Mouse (Mus musculus): ENCODE measurements around the gene Axl. TPM values are rescaled to one million over a fixed set of nuclear protein-coding genes. Genes with fewer than 3 reads are reported as not detected.

Axl gene
- polyA plus RNA-seq, 1 experiment, result 33.5 TPM

DNA sequence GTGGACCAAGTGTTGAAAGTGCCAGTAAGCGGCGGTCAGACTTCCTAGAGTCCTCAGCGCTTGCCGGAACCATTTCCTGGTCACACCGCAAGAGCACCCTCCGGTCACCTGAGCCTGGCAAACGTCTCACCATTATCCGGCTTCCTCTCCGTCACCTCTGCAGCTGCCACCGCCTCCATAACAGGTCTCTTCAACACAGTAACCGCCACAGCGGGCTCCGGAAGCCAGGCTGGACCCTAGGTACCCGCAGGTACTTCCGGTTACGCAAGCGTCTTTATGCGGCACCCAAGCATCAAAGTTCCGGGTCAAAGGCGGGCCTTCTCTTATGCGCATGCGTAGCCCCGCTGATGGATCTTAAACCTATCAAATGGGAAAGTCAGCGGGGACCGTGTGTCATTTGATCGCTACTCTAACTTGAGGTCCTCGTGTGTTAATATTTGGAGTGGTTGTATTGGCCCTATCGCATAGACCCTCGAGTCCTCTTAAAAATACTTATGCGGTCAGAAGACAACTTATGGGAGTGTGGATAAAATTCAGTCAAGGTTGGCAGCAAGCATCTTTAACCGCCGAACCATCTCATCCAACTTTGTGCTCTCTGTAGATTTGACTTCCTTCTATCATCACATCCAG, 69.6 kb downstream of the Axl start, which contains the start of gene Ccdc97:
Gene Ccdc97, minus strand, starts transcription at position 301 of the 630 bp plus-strand sequence.
- TF ChIP-seq CTCF (IDR thresholded peaks at IDR 0.05; ENCODE audit: extremely low read depth, insufficient read depth, low read length), result no peak
- peak; percentile 78 for TF ChIP-seq POLR2A (IDR thresholded peaks at IDR 0.05; ENCODE audit: extremely low read depth, insufficient read depth, low read length)

DNA sequence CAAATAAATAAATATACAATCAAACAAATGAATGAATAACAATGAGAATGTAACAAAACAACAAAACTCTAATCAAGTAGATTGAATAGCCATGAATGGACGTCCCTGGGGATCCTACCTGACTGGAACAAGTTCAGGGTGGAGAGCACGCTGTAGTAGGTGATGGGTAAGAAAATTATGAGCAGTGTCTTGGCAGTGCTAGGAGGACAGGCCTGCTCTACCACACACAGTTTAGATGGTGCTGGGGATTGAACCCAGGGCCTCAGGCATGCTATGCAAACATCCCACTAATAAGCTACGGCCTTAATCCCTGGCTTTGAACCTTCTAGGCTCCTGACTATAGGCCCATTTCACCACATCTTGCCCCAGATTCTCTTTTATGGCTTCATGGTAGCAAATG, 71.0 kb downstream of the Axl start:
- peaks cover 7% of the 10 kb centered on the region for H3K4me1 ChIP-seq (ENCODE audit: control insufficient read depth, insufficient read depth, low read length)
- no peak for TF ChIP-seq CTCF (IDR thresholded peaks at IDR 0.05; ENCODE audit: extremely low read depth, insufficient read depth, low read length)
- no peak for TF ChIP-seq POLR2A (IDR thresholded peaks at IDR 0.05; ENCODE audit: extremely low read depth, insufficient read depth, low read length)
- H3K27ac ChIP-seq (ENCODE audit: insufficient read depth, low read length), result no peak overlapping the region
- no peak overlapping the region for H3K4me3 ChIP-seq (ENCODE audit: insufficient read depth, low read length)

More for the DNA sequence above, 69.6 kb downstream of the Axl start, which contains the start of gene Ccdc97:
- H3K27ac ChIP-seq (ENCODE audit: insufficient read depth, low read length), result peak within 1 kb of the TSS; percentile 42
- peak within 1 kb of the TSS; percentile 52 for H3K4me3 ChIP-seq (ENCODE audit: insufficient read depth, low read length)
- peaks cover 7% of the 10 kb centered on the region for H3K4me1 ChIP-seq (ENCODE audit: control insufficient read depth, insufficient read depth, low read length)

DNA sequence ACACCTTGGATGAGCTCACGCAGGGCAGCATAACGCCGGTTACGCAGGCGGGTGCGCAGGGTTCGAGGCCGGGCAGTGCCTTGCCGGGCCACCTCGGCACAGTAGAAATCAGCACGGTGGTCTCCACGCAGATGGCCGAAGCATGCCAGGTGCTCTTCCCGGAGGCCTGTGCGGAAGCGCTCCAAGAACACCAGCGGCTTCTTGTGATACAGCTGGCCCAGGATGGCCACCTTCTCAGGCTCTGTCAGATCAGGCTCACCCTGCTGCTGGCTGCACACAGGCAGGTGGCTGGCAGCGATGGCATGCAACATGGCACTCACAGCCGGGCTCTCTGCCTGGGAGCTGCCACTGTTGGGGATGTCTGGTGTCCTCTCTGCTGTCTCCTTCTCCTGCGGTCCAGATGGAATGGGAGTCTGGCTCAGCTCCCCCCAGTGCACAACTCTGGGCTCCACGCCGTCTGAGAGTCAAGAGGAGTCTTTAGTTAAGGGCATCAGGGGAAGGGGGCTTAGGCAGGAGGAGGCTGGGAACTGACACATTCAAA, 72.7 kb downstream of the Axl start:
- no peak for TF ChIP-seq CTCF (IDR thresholded peaks at IDR 0.05; ENCODE audit: extremely low read depth, insufficient read depth, low read length)
- TF ChIP-seq POLR2A (IDR thresholded peaks at IDR 0.05; ENCODE audit: extremely low read depth, insufficient read depth, low read length), result no peak
- H3K4me3 ChIP-seq (ENCODE audit: insufficient read depth, low read length), result no peak overlapping the region
- H3K4me1 ChIP-seq (ENCODE audit: control insufficient read depth, insufficient read depth, low read length), result peaks cover 11% of the 10 kb centered on the region
- no peak overlapping the region for H3K27ac ChIP-seq (ENCODE audit: insufficient read depth, low read length)

DNA sequence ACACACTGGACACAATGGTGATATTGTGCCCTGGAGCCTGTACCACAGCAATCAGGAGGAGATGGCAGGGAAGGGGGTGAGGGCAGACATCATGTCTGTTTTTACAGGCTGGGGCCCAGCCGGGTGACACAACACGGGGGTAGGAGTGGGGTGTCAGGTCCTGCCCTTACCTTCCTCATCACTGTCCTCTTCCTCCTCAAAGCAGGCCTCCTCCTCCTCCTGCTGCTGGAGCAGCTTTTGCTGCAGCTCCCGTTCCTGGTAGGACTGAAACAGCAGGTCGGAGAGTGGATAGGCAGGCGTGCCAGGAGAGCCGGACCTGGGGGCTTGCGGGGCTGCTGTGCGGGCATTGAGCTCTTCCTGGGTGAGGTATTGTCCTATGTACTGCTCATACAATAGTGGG, 73.9 kb downstream of the Axl start:
- peaks cover 13% of the 10 kb centered on the region for H3K4me1 ChIP-seq (ENCODE audit: control insufficient read depth, insufficient read depth, low read length)
- TF ChIP-seq POLR2A (IDR thresholded peaks at IDR 0.05; ENCODE audit: extremely low read depth, insufficient read depth, low read length), result no peak
- TF ChIP-seq CTCF (IDR thresholded peaks at IDR 0.05; ENCODE audit: extremely low read depth, insufficient read depth, low read length), result no peak
- H3K4me3 ChIP-seq (ENCODE audit: insufficient read depth, low read length), result no peak overlapping the region
- H3K27ac ChIP-seq (ENCODE audit: insufficient read depth, low read length), result no peak overlapping the region

DNA sequence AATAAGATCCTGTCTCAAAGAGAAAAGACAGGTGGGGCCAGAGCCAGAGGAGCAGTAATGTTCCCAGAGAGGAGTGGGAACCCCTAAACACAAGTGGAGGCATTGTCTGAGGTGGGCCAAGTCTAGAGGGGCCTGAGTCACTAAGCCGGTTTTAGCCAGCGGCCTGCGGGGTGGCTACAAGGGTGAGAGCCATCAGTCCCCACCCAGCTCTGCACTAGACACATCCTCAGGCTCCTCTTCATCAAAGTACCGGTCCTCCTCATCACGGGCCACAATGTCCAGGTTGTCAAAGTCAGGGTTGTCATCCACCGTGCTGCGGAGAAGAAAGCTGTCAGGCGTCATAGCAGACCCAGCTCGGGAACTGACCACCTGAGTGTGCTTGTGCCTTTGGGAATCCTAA, 75.7 kb downstream of the Axl start:
- Histone ChIP-seq H3K4me1 (ENCODE audit: control insufficient read depth, insufficient read depth, low read length) (peaks cover 9% of the 10 kb centered on the region), H3K27ac (ENCODE audit: insufficient read depth, low read length) (no peak overlapping the region), H3K4me3 (ENCODE audit: insufficient read depth, low read length) (no peak overlapping the region)
- TF ChIP-seq POLR2A (IDR thresholded peaks at IDR 0.05; ENCODE audit: extremely low read depth, insufficient read depth, low read length) (no peak), CTCF (IDR thresholded peaks at IDR 0.05; ENCODE audit: extremely low read depth, insufficient read depth, low read length) (no peak)

DNA sequence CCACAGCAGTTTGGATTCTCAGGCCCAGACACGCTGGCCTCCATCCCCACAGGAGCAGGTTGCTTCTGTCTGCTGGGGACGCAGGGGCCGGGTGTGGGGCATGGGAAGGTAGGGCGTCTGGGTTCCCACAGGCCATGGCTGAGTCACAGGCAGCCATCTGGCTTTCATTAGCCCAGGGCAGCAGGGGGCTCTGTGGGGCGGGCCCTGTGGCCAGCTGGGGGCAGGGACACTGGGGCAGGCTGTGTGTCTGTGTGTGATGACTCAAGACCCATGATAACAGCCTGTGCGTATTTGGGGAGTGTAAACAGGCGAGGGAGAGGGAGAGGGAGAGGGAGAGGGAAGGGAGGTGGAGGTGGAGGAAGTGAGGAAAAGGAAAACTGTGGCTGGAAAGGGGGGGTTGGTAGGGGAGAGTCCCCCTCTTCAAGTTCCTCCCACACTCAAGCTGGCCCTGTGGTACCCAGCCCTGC, 76.7 kb downstream of the Axl start:
- peaks cover 6% of the 10 kb centered on the region for H3K4me1 ChIP-seq (ENCODE audit: control insufficient read depth, insufficient read depth, low read length)
- no peak overlapping the region for H3K4me3 ChIP-seq (ENCODE audit: insufficient read depth, low read length)
- peak overlapping the region; percentile 2; the same call in 1 of the 2 replicates for H3K27ac ChIP-seq (ENCODE audit: insufficient read depth, low read length)
- no peak for TF ChIP-seq CTCF (IDR thresholded peaks at IDR 0.05; ENCODE audit: extremely low read depth, insufficient read depth, low read length)
- peak; percentile 5; the same call in 1 of the 2 replicates for TF ChIP-seq POLR2A (IDR thresholded peaks at IDR 0.05; ENCODE audit: extremely low read depth, insufficient read depth, low read length)

DNA sequence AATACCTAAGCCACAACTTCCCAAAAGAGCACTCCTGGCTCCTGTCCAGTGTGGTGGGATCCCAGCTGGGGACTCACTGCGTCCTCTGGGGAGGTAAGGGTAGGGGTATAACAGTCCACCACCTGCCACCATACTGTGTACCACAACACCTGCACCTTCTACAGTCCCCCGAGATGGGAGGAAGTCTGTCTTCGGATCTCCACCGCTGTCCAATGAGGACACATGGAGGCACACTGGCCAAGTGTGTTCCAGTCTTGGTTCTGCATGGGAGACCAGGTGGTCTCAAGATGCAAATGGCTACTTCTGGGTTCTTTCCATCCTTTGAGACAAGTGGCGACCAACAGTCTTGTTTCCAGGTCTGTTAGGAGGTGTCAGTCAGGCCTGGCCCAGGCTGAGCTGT, 77.3 kb downstream of the Axl start:
- no peak overlapping the region for H3K4me3 ChIP-seq (ENCODE audit: insufficient read depth, low read length)
- H3K4me1 ChIP-seq (ENCODE audit: control insufficient read depth, insufficient read depth, low read length), result peaks cover 7% of the 10 kb centered on the region
- TF ChIP-seq CTCF (IDR thresholded peaks at IDR 0.05; ENCODE audit: extremely low read depth, insufficient read depth, low read length) (no peak), POLR2A (IDR thresholded peaks at IDR 0.05; ENCODE audit: extremely low read depth, insufficient read depth, low read length) (no peak)
- H3K27ac ChIP-seq (ENCODE audit: insufficient read depth, low read length), result no peak overlapping the region

DNA sequence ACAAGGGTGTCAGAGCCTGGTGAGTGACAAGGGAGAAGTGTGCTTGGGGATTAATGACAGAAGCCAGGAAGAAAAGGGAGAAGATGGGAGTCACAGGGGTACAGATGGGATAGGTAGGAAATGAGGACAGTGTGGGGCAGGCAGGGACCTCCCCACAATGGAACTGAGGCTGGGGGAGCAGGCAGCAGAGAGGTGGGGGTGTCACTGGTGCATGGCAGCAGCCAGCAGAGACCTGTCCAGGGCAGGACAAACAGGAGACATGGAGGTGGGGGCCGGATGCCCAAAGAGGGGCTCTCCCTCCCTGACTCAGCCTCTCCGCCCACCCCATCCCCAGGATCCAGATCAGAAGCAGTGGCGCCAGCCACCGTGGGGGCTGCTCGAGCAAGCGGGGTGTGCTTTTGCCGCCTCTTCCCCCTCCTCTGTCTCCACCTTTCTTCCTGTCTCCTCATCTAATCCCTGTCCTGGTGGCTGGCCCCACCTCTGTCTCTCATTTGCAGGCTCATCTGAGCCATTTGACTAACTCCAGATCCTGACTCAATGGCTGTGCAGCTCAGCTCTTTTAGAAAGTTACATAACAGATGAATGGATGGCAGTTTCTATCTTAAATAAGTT, 77.9 kb downstream of the Axl start:
- H3K27ac ChIP-seq (ENCODE audit: insufficient read depth, low read length), result no peak overlapping the region
- no peak overlapping the region for H3K4me3 ChIP-seq (ENCODE audit: insufficient read depth, low read length)

DNA sequence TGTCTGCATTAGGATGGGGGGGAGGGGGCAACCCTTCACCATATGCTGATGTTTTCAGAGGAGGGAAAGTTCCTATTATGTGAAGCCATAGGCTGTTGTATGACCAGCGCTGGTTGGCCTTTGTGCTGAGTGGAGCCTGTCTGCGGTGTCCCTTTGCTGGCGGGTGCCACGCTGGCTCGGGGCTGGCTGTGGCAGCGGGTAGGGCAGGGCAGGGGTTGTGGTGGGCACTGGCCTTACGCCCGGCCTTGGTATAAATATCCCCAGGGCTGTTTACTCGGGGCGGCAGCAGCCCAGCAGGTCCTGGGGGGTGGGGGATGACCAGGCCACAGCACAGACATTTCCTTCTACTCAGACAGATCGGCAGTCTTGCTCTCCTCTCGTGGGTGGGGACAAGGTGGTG, 78.5 kb downstream of the Axl start:
- TF ChIP-seq CTCF (IDR thresholded peaks at IDR 0.05; ENCODE audit: extremely low read depth, insufficient read depth, low read length) (no peak), POLR2A (IDR thresholded peaks at IDR 0.05; ENCODE audit: extremely low read depth, insufficient read depth, low read length) (no peak)
- H3K27ac ChIP-seq (ENCODE audit: insufficient read depth, low read length), result no peak overlapping the region

More for the DNA sequence above, 77.9 kb downstream of the Axl start:
- TF ChIP-seq CTCF (IDR thresholded peaks at IDR 0.05; ENCODE audit: extremely low read depth, insufficient read depth, low read length), result no peak
- peak; percentile 20; the same call in 1 of the 2 replicates for TF ChIP-seq POLR2A (IDR thresholded peaks at IDR 0.05; ENCODE audit: extremely low read depth, insufficient read depth, low read length)
- peaks cover 11% of the 10 kb centered on the region for H3K4me1 ChIP-seq (ENCODE audit: control insufficient read depth, insufficient read depth, low read length)

More for the DNA sequence above, 78.5 kb downstream of the Axl start:
- no peak overlapping the region for H3K4me3 ChIP-seq (ENCODE audit: insufficient read depth, low read length)
- H3K4me1 ChIP-seq (ENCODE audit: control insufficient read depth, insufficient read depth, low read length), result peaks cover 11% of the 10 kb centered on the region
